Mouse (Mus musculus): Measurements from ENCODE around the gene Jak3. TPM values are rescaled to one million over a fixed set of nuclear protein-coding genes. Genes with fewer than 3 reads are reported as not detected.

Gene Jak3
- polyA plus RNA-seq (2014; fragmentation: Illumina TruSeq; extraction: RNeasy Lipid Tissue Mini Kit (QIAGEN cat#74804); ENCODE audit: low replicate concordance), result not detected

GRCm38 (mm10) chr8:71676020-71676741, at the start of gene Jak3:
Jak3 (plus strand) TSS chr8:71676296.

GRCm38 (mm10) chr8:71671549-71671965, 4.5 kb upstream of the Jak3 start, which contains the start of gene Unc13a:
Unc13a (minus strand) TSS chr8:71671757.

GRCm38 (mm10) chr8:71689028-71689427, 12.9 kb downstream of the Jak3 start, which contains the start of gene Insl3:
Insl3 (plus strand) TSS chr8:71689214.

GRCm38 (mm10) chr8:71701414-71702086, 25.5 kb downstream of the Jak3 start, which contains the start of gene B3gnt3:
B3gnt3 (minus strand) TSS chr8:71701789.

GRCm38 (mm10) chr8:71725122-71725924, 49.2 kb downstream of the Jak3 start, which contains the start of gene Fcho1:
Fcho1 (minus strand) TSS chr8:71725716.

Other genes with a start within 250 kb of the Jak3 start
- gene Abhd8, start 212.6 kb upstream of the Jak3 start, polyA plus RNA-seq (2014; fragmentation: Illumina TruSeq; extraction: RNeasy Lipid Tissue Mini Kit (QIAGEN cat#74804); ENCODE audit: low replicate concordance), result not detected
- 9.5 TPM for gene Mrpl34, start 211.3 kb upstream of the Jak3 start, polyA plus RNA-seq (2014; fragmentation: Illumina TruSeq; extraction: RNeasy Lipid Tissue Mini Kit (QIAGEN cat#74804); ENCODE audit: low replicate concordance)
- 2.4 TPM for gene Dda1, start 207.1 kb upstream of the Jak3 start, polyA plus RNA-seq (2014; fragmentation: Illumina TruSeq; extraction: RNeasy Lipid Tissue Mini Kit (QIAGEN cat#74804); ENCODE audit: low replicate concordance)
- gene Ano8, start 190.3 kb upstream of the Jak3 start, polyA plus RNA-seq (2014; fragmentation: Illumina TruSeq; extraction: RNeasy Lipid Tissue Mini Kit (QIAGEN cat#74804); ENCODE audit: low replicate concordance), result 1.2 TPM
- gene Gtpbp3, start 188.2 kb upstream of the Jak3 start, polyA plus RNA-seq (2014; fragmentation: Illumina TruSeq; extraction: RNeasy Lipid Tissue Mini Kit (QIAGEN cat#74804); ENCODE audit: low replicate concordance), result 1.7 TPM
- gene Plvap, start 164.5 kb upstream of the Jak3 start, polyA plus RNA-seq (2014; fragmentation: Illumina TruSeq; extraction: RNeasy Lipid Tissue Mini Kit (QIAGEN cat#74804); ENCODE audit: low replicate concordance), result 1.4 TPM
- not detected for gene Ccdc194, start 150.6 kb upstream of the Jak3 start, polyA plus RNA-seq (2014; fragmentation: Illumina TruSeq; extraction: RNeasy Lipid Tissue Mini Kit (QIAGEN cat#74804); ENCODE audit: low replicate concordance)
- 0.82 TPM for gene Bst2, start 138.8 kb upstream of the Jak3 start, polyA plus RNA-seq (2014; fragmentation: Illumina TruSeq; extraction: RNeasy Lipid Tissue Mini Kit (QIAGEN cat#74804); ENCODE audit: low replicate concordance)
- 2.9 TPM for gene Mvb12a, start 133.4 kb upstream of the Jak3 start, polyA plus RNA-seq (2014; fragmentation: Illumina TruSeq; extraction: RNeasy Lipid Tissue Mini Kit (QIAGEN cat#74804); ENCODE audit: low replicate concordance)
- not detected for gene Tmem221, start 117.4 kb upstream of the Jak3 start, polyA plus RNA-seq (2014; fragmentation: Illumina TruSeq; extraction: RNeasy Lipid Tissue Mini Kit (QIAGEN cat#74804); ENCODE audit: low replicate concordance)
- not detected for gene Nxnl1, start 109.7 kb upstream of the Jak3 start, polyA plus RNA-seq (2014; fragmentation: Illumina TruSeq; extraction: RNeasy Lipid Tissue Mini Kit (QIAGEN cat#74804); ENCODE audit: low replicate concordance)
- gene Slc27a1, start 107.4 kb upstream of the Jak3 start, polyA plus RNA-seq (2014; fragmentation: Illumina TruSeq; extraction: RNeasy Lipid Tissue Mini Kit (QIAGEN cat#74804); ENCODE audit: low replicate concordance), result 0.41 TPM
- 0.59 TPM for gene Pgls, start 84.1 kb upstream of the Jak3 start, polyA plus RNA-seq (2014; fragmentation: Illumina TruSeq; extraction: RNeasy Lipid Tissue Mini Kit (QIAGEN cat#74804); ENCODE audit: low replicate concordance)
- 1.0 TPM for gene Fam129c, start 78.6 kb upstream of the Jak3 start, polyA plus RNA-seq (2014; fragmentation: Illumina TruSeq; extraction: RNeasy Lipid Tissue Mini Kit (QIAGEN cat#74804); ENCODE audit: low replicate concordance)
- gene Colgalt1, start 65.3 kb upstream of the Jak3 start, polyA plus RNA-seq (2014; fragmentation: Illumina TruSeq; extraction: RNeasy Lipid Tissue Mini Kit (QIAGEN cat#74804); ENCODE audit: low replicate concordance), result 26.0 TPM
- gene Unc13a, start 4.5 kb upstream of the Jak3 start, polyA plus RNA-seq (2014; fragmentation: Illumina TruSeq; extraction: RNeasy Lipid Tissue Mini Kit (QIAGEN cat#74804); ENCODE audit: low replicate concordance), result 0.04 TPM
- not detected for gene Insl3, start 12.9 kb downstream of the Jak3 start, polyA plus RNA-seq (2014; fragmentation: Illumina TruSeq; extraction: RNeasy Lipid Tissue Mini Kit (QIAGEN cat#74804); ENCODE audit: low replicate concordance)
- gene B3gnt3, start 25.5 kb downstream of the Jak3 start, polyA plus RNA-seq (2014; fragmentation: Illumina TruSeq; extraction: RNeasy Lipid Tissue Mini Kit (QIAGEN cat#74804); ENCODE audit: low replicate concordance), result 119 TPM
- gene Fcho1, start 49.4 kb downstream of the Jak3 start, polyA plus RNA-seq (2014; fragmentation: Illumina TruSeq; extraction: RNeasy Lipid Tissue Mini Kit (QIAGEN cat#74804); ENCODE audit: low replicate concordance), result not detected
- gene Zfp709, start 205.7 kb downstream of the Jak3 start, polyA plus RNA-seq (2014; fragmentation: Illumina TruSeq; extraction: RNeasy Lipid Tissue Mini Kit (QIAGEN cat#74804); ENCODE audit: low replicate concordance), result 13.0 TPM
- gene Zfp882, start 232.3 kb downstream of the Jak3 start, polyA plus RNA-seq (2014; fragmentation: Illumina TruSeq; extraction: RNeasy Lipid Tissue Mini Kit (QIAGEN cat#74804); ENCODE audit: low replicate concordance), result 6.1 TPM
- 188 TPM for gene Zfp617, start 232.3 kb downstream of the Jak3 start, polyA plus RNA-seq (2014; fragmentation: Illumina TruSeq; extraction: RNeasy Lipid Tissue Mini Kit (QIAGEN cat#74804); ENCODE audit: low replicate concordance)

Measured in small intestine, adult 10 weeks (tissue).